Mouse (Mus musculus) urinary bladder, postnatal 4 days (tissue): ENCODE measurements around the gene Cep68.

ENCODE experiments used
- DNase-seq, 2 experiments: peaks; one replicate each; pipeline ENCODE4 v3.0.0; 2021 to 2022; ENCODE audit warnings: low spot score in 2 of 2

Cep68 gene

GRCm38 (mm10) chr11:20249296-20250110 is at the start of gene Cep68:
Gene Cep68, minus strand, starts transcription at chr11:20249429.
- DNase-seq = peak; percentile 94 to 95

- DNase-seq = no peak
Measured at GRCm38 (mm10) chr11:20284463-20284862, 35.2 kb upstream of the Cep68 start.

DNA sequence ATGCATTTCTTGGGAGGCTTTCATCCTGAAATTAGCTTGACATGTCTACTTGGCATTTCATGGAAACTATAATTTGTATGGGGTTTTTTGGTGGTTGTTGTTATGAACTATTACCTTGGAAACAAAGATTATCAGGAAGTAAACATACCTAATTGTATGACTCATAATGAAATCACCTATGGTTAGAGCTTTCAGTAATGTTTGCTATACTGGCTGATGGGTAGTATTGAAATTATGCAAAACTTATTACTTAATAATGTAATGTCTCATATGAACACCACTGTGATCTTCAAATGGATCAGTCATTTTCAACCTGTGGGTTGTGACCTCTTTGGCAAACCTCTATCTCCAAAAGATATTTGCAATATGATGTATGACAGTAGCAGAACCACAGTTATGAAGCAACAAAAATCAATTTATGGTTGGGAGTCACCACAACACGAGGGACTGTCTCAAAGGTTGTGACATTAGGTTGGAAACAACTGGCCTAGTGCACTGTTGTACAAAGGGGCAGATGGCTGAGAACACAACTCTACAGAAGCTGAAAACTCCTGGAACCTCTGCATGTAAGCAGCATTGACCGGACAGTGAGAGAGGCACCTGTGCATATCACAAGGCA is 33.5 kb upstream of the Cep68 start:
- no peak for DNase-seq

DNA sequence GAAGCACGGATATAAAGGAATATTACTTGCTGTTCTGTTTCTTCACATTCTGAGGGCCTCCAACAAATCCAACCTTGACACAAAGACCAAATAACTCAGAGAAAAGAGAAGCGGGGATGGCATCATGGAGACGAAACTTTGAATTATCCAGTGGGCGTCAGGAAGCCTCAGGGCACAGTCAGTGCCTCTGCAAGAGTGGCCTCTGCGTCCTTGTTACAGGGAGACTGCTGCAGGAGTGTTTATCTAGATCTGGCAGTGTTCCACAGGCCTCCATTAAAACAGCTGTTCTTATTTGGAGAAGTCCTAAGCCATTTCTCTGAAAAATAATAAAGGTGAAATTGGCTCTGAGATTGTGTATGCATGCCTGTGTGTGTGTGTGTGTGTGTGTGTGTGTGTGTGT is 31.8 kb upstream of the Cep68 start:
- DNase-seq = no peak

- DNase-seq = no peak
Measured at GRCm38 (mm10) chr11:20278702-20279101, 29.5 kb upstream of the Cep68 start.

GRCm38 (mm10) chr11:20277106-20277505 is 27.9 kb upstream of the Cep68 start:
- DNase-seq = no peak

GRCm38 (mm10) chr11:20275974-20276373 is 26.7 kb upstream of the Cep68 start:
- DNase-seq = no peak

DNA sequence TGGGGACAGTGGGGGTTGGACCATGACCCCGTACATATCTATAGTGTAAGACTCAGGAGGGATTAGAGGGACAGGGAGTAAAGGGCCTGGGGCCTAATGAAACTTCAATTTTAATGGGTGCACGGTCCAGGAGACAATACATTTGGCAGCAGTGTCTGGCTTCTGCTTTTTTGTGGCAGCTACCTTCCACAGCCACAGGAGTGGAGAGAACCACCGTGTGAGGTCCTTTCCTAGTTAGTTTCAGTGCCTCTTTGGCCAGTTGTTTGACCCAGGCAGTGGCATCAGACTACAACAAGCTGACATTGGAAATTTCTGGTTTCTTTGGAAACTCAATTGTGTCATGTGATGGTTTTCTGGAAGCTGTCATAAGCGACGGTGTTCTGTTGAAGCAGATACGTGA is 20.7 kb upstream of the Cep68 start:
- no peak for DNase-seq

DNA sequence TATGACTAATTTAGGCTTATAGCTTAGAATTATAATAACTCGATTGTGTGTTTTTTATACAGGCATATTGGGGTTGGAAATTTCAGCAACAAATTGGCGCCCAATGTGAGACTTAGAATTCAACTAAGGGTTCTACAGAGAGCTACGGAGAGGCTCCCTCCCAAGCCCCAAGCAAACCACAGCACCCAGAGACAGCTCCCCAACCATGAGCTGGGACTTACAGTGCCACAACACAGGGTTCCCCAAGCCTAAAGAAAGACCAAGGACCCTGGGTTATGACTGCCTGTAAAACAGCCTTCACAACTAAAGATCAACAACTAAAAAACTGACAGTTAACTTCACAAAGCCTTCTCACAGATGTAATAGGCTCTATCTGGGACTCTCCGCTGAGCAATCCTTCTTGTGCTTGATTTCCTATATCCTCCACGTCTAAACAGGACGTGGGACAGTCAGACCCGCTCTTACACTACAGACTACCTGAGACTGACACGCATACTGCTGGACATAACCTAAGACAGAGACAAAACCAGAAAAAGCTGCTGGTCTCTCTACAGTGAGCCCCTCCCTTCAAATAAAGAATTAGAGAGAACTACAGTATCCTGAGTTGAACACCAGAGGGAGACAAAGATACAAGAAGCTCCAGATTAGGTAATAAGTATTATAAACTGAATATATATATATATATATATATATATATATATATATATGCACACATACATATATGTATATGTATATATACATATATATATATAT is 13.6 kb upstream of the Cep68 start:
- DNase-seq = no peak

DNA sequence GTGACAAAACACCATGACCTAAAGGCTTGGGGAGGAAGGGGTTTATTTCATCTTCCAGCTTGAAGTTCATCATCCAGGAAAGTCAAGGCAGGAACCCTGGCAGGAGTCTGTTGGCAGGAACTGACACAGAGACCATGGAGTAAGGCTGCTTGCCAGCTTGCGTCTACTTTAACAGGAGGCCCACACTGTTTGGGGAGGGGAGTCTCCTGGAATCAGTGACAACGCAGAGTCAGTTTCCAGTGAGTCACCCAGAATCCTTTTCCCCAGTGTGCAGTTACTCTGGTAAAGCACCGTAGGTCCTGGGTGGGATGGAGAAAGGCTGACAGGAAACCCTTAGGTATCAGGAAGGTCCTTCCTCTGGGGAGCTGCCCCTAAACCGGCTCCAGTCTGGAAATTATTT is 5.6 kb upstream of the Cep68 start:
- no peak for DNase-seq

DNA sequence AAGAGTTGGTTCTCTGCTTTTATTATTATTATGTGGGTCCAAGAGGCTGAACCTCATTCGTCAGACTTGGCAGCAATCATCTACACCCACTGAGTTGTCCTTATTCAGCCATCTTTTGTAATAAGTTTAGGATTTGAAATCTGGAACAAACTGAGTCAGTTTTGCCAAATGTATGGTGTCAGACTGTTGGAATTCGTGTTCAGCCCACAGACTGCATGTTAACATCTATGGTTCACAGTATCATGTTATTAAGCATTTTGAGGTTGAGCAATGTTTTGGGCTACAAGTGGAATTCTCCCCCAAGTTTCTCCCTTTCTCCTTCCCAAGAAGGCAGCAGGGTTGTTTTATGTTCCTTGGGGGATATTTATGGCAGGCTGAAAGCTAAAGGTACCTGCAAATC is 3.9 kb upstream of the Cep68 start:
- DNase-seq = no peak

DNA sequence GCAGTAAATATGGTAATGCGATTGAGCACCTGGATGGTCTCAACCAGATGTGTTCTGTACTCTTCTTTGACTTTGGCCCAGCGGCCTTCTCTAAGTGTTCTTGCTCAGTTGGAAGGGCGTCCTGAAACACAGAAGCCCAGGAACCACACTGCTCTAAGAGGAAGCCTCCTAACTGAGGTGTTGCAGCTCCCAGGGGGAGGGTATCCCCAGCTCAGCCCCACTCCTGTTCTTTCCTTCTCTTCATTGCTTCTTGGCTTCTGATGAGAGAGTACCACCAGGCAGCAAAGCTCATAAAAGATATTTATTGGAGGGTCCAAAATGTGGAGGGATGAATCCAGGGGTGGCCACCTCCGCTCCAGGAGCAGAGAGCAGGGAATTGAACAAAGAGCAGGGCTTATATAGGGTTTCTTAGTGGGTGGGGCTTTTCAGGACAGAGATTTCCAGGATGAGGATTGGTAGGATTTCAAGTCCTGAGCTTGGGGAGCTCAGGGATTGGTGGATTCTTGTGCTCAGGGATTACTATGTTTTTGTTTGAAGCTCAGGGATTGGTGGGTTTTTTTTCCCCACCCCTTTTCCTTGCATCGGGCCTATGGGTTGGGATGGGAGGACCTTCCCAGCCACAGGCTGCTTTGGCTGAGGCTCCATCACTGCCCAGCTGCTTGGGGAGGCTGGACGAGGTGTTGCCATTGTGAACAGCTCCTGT is 1.4 kb upstream of the Cep68 start:
- DNase-seq = no peak

DNA sequence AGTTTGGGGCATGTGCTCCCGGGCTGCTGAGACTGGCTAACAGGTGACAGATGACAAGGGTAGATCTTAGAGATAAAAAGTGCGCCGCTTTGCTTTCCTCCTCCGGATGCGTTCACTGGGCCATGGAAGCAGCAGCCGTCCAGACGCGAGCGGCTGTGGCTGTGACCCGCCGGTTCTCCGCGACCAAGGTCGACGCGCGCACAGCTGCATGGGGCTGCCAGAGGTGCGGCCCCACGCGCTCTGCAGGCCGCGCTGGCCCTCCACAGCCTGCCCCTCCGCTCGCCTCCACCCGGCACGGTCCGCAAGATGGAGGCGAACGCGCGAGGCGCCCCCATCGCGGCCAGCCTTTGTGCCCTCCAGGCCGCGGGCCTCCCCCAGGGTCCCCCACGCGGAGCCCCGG is 389 bp downstream of the Cep68 start:
- no peak for DNase-seq

DNA sequence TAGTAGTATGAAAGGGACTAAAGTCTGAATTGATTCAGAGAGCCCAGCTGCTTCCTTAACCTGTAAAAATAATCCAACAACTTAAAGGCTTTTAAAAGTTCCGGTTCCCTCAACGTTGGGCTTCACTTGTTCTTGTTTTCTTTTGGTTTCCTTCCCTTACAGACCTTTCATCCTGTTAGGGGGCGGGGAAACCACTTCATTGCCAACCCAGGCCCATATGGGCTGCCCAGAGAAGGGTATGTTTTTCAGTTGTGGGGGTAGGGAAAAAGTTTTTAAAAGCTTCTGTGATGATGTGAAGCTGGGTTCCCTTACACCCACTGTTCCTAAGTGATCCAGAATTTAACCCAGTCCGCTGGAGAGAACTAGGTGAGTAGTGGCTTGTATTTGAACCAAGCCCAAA is 952 bp downstream of the Cep68 start:
- no peak for DNase-seq

DNA sequence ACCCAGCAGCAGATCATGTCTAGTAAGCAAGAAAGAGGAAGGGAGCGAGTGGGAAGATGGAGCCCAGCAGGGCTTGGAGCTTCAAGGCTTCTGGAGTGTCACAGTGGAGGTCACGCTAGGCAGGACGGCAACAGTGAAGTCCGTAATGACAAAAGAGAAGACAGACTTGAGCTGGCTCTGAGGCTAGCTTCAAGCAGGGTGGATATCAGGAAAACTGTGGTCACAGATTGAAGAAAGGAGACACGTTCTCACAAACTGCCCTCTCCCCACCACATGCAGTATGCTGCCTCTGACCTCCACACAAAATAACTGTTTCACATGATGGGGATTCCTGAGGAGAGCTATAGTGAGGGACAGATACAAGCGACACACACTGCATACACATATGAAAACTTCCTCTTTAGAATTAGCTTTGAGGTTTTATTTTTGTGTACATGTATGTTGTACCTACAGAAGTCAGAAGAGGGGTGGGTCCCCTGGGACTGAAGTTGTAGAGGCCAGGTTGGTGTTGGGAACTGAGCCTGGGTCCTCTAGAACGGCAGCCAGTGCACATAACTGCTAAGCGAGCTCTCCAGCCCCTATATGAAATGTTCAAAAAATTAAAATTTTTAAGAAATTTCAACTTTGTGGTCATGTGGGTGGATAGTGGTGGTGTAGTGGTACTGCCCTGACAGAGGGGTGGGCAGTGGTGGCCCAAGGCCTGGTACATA is 1.9 kb downstream of the Cep68 start:
- DNase-seq = no peak

DNA sequence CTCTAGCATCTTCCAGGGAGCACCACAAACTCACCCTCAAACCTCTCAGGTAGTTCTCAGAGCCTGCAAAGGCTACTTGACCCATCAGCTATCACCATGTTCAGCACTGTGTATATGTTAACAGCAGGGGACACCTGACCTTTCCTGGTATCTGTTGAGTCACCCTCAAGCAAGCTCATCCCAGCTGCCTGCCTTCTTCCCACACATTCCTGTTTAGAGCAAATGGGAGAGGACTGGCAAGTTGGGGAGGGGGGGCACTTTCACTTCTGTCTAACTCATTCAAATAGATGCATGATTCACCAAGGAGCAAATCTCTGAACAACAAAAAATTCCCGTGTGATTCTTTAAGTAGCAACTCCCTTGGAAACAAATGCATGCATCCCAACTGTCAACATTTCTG is 2.6 kb downstream of the Cep68 start:
- DNase-seq = no peak

GRCm38 (mm10) chr11:20245316-20245715 is 3.9 kb downstream of the Cep68 start:
- DNase-seq = no peak

- no peak for DNase-seq
Measured at GRCm38 (mm10) chr11:20244336-20245290, 4.6 kb downstream of the Cep68 start.

GRCm38 (mm10) chr11:20243214-20243913 is 5.9 kb downstream of the Cep68 start:
- DNase-seq = no peak
